Comparison of ENCODE assay signal across 9 mouse cellular contexts in genomic region chr17:24653967-24654710, GRCm38 (mm10). TPM values are rescaled to one million over a fixed set of nuclear protein-coding genes. Genes with fewer than 3 reads are reported as not detected.
DNase-seq lines count a peak whose midpoint lies in the region; ATAC-seq and TF ChIP-seq lines count a peak whose summit lies in the region.
"Had no signal": no experiment of that assay in that cellular context is flagged by ENCODE, and none has a peak within 500 bp of the region (broad histone marks: within the 10 kb centered on the region; RNA-seq: fewer than 3 reads in every experiment).

No protein-coding gene starts in this region.

- H3K27me3 ChIP-seq in hindbrain, embryonic 13.5 days = peaks cover 83% of the 10 kb centered on the region
- peaks cover 32% of the 10 kb centered on the region for H3K27me3 ChIP-seq in limb, embryonic 12.5 days
- peaks cover 32% of the 10 kb centered on the region for H3K27me3 ChIP-seq in midbrain, embryonic 11.5 days (ENCODE audit: control insufficient read depth, insufficient read depth, low read length)

- H3K4me3 ChIP-seq in layer of hippocampus, adult 2 months = no peak overlapping the region; the same call in 1 of the 2 replicates
- peak overlapping the region; percentile 18; the same call in 1 of the 2 replicates for H3K4me3 ChIP-seq in hindbrain, embryonic 13.5 days
- peak overlapping the region; percentile 35 for H3K4me3 ChIP-seq in limb, embryonic 12.5 days (replicated peaks)
- H3K4me3 ChIP-seq in midbrain, embryonic 11.5 days (ENCODE audit: low read depth, low read length) = no peak overlapping the region

- DNase-seq in layer of hippocampus, adult 2 months (ENCODE audit: low spot score in 2 of 2) = peak in 1 of 2 experiments; percentile 68
- DNase-seq in layer of hippocampus, adult 9-11 months = no peak
- peak; percentile 90 to 93 for DNase-seq in cerebellum, postnatal 10 days
- peak; percentile 97 for DNase-seq in midbrain, embryonic 11.5 days (ENCODE audit: low spot score, missing footprints)
- DNase-seq in spleen, postnatal 10 days (ENCODE audit: low spot score in 2 of 2) = peak; percentile 63 to 83

- H3K27ac ChIP-seq in layer of hippocampus, adult 2 months = peak overlapping the region; percentile 29; the same call in 1 of the 2 replicates
- no peak overlapping the region for H3K27ac ChIP-seq in hindbrain, embryonic 13.5 days
- H3K27ac ChIP-seq in limb, embryonic 12.5 days = peak overlapping the region; percentile 59; the same call in 1 of the 2 replicates
- H3K27ac ChIP-seq in midbrain, embryonic 11.5 days (ENCODE audit: low read depth, low read length) = no peak overlapping the region

- no peaks in the 10 kb centered on the region for H3K9me3 ChIP-seq in hindbrain, embryonic 13.5 days
- H3K9me3 ChIP-seq in limb, embryonic 12.5 days = no peaks in the 10 kb centered on the region
- H3K9me3 ChIP-seq in midbrain, embryonic 11.5 days (ENCODE audit: control insufficient read depth, low read length) = no peaks in the 10 kb centered on the region
- H3K9me3 ChIP-seq: G1E had no signal

- H3K4me2 ChIP-seq in hindbrain, embryonic 13.5 days = peak overlapping the region; percentile 51
- H3K4me2 ChIP-seq in limb, embryonic 12.5 days = peak overlapping the region; percentile 62
- H3K4me2 ChIP-seq in midbrain, embryonic 11.5 days = peak overlapping the region; percentile 8

- peak; percentile 92 for TF ChIP-seq CTCF in layer of hippocampus, adult 2 months (conservative IDR thresholded peaks at IDR 0.05)

- H3K36me3 ChIP-seq in hindbrain, embryonic 13.5 days = no peaks in the 10 kb centered on the region
- H3K36me3 ChIP-seq in limb, embryonic 12.5 days = no peaks in the 10 kb centered on the region
- H3K36me3 ChIP-seq in midbrain, embryonic 11.5 days (ENCODE audit: control insufficient read depth, insufficient read depth, low read length) = no peaks in the 10 kb centered on the region
- H3K36me3 ChIP-seq: G1E had no signal

- peak; percentile 42; the same call in 1 of the 2 replicates for ATAC-seq in frontal cortex, adult (ENCODE audit: low TSS enrichment)
- ATAC-seq in hindbrain, embryonic 13.5 days (ENCODE audit: low FRiP score) = no peak
- no peak for ATAC-seq in limb, embryonic 12.5 days (ENCODE audit: insufficient number of reproducible peaks, insufficient read depth, low FRiP score, low TSS enrichment, low read depth)
- peak; percentile 68 for ATAC-seq in midbrain, embryonic 11.5 days (ENCODE audit: low FRiP score)

- no peak overlapping the region for H3K9ac ChIP-seq in hindbrain, embryonic 13.5 days
- no peak overlapping the region for H3K9ac ChIP-seq in limb, embryonic 12.5 days (replicated peaks)
- no peak overlapping the region for H3K9ac ChIP-seq in midbrain, embryonic 11.5 days (ENCODE audit: low read length)

- peaks cover 31% of the 10 kb centered on the region for H3K4me1 ChIP-seq in hindbrain, embryonic 13.5 days (replicated peaks)
- peaks cover 23% of the 10 kb centered on the region for H3K4me1 ChIP-seq in limb, embryonic 12.5 days (replicated peaks)
- H3K4me1 ChIP-seq in midbrain, embryonic 11.5 days (ENCODE audit: control insufficient read depth, insufficient read depth, low read length) = peaks cover 14% of the 10 kb centered on the region

- WGBS in hindbrain, embryonic 13.5 days = 7% methylated on average over 19 of the region's 19 CpGs
- 6% methylated on average over 19 of the region's 19 CpGs for WGBS in limb, embryonic 12.5 days
- 4% methylated on average over 19 of the region's 19 CpGs for WGBS in midbrain, embryonic 11.5 days

RNA-seq across cellular contexts. Expression of gene Slc9a3r2, which starts 4.0 kb away (rescaled TPM):
- total RNA-seq in layer of hippocampus, adult 2 months (2021) = 10 to 100 TPM; 41.9 to 44.1 TPM
- polyA plus RNA-seq in hindbrain, embryonic 13.5 days (2015; fragmentation: Nextera tagmentation; extraction: Ambion mirVana) = 32.7 and 34.3 TPM in 2 replicates
- polyA plus RNA-seq in limb, embryonic 12.5 days (2016; fragmentation: Nextera tagmentation; extraction: Ambion mirVana) = 58.9 and 59.3 TPM in 2 replicates
- 36.1 and 36.4 TPM in 2 replicates for polyA plus RNA-seq in midbrain, embryonic 11.5 days (2014; fragmentation: Nextera tagmentation; extraction: Ambion mirVana)

RNA-seq across cellular contexts. Expression of gene Npw, which starts 4.1 kb away (rescaled TPM):
- total RNA-seq in layer of hippocampus, adult 2 months (2021) = 1 to 10 TPM; 2.0 to 2.3 TPM
- polyA plus RNA-seq in hindbrain, embryonic 13.5 days (2015; fragmentation: Nextera tagmentation; extraction: Ambion mirVana) = not detected in 2 replicates
- 0.49 and 1.3 TPM in 2 replicates for polyA plus RNA-seq in limb, embryonic 12.5 days (2016; fragmentation: Nextera tagmentation; extraction: Ambion mirVana)
- polyA plus RNA-seq in midbrain, embryonic 11.5 days (2014; fragmentation: Nextera tagmentation; extraction: Ambion mirVana) = not detected in 2 replicates
- total RNA-seq: G1E had no signal
- polyA plus RNA-seq: G1E had no signal

RNA-seq across cellular contexts. Expression of gene Zfp598, which starts 15.3 kb away (rescaled TPM):
- 10 to 100 TPM; 36.6 to 43.9 TPM for total RNA-seq in layer of hippocampus, adult 2 months (2021)
- 17.7 and 17.8 TPM in 2 replicates for polyA plus RNA-seq in hindbrain, embryonic 13.5 days (2015; fragmentation: Nextera tagmentation; extraction: Ambion mirVana)
- 24.5 and 28.4 TPM in 2 replicates for polyA plus RNA-seq in limb, embryonic 12.5 days (2016; fragmentation: Nextera tagmentation; extraction: Ambion mirVana)
- 23.5 and 24.9 TPM in 2 replicates for polyA plus RNA-seq in midbrain, embryonic 11.5 days (2014; fragmentation: Nextera tagmentation; extraction: Ambion mirVana)

RNA-seq across cellular contexts. Expression of gene Nthl1, which starts 21.7 kb away (rescaled TPM):
- 1 to 10 TPM; 6.2 to 6.8 TPM for total RNA-seq in layer of hippocampus, adult 2 months (2021)
- polyA plus RNA-seq in hindbrain, embryonic 13.5 days (2015; fragmentation: Nextera tagmentation; extraction: Ambion mirVana) = 8.2 and 8.8 TPM in 2 replicates
- 23.3 and 24.9 TPM in 2 replicates for polyA plus RNA-seq in limb, embryonic 12.5 days (2016; fragmentation: Nextera tagmentation; extraction: Ambion mirVana)
- polyA plus RNA-seq in midbrain, embryonic 11.5 days (2014; fragmentation: Nextera tagmentation; extraction: Ambion mirVana) = 14.4 and 18.4 TPM in 2 replicates

RNA-seq across cellular contexts. Expression of gene Tsc2, which starts 21.7 kb away (rescaled TPM):
- 100 to 1,000 TPM; 192 to 223 TPM for total RNA-seq in layer of hippocampus, adult 2 months (2021)
- polyA plus RNA-seq in hindbrain, embryonic 13.5 days (2015; fragmentation: Nextera tagmentation; extraction: Ambion mirVana) = 67.9 and 76.0 TPM in 2 replicates
- polyA plus RNA-seq in limb, embryonic 12.5 days (2016; fragmentation: Nextera tagmentation; extraction: Ambion mirVana) = 68.6 and 77.7 TPM in 2 replicates
- polyA plus RNA-seq in midbrain, embryonic 11.5 days (2014; fragmentation: Nextera tagmentation; extraction: Ambion mirVana) = 50.6 and 57.6 TPM in 2 replicates

Comparison
In these comparisons a context has a peak if more than half of its experiments do, and no peak if none do; other contexts are left out.
1. H3K27ac ChIP-seq: peak in layer of hippocampus, adult 2 months (single experiment) and limb, embryonic 12.5 days (single experiment); none in hindbrain, embryonic 13.5 days (single experiment) and midbrain, embryonic 11.5 days (single experiment).
2. H3K4me3 ChIP-seq: peak in hindbrain, embryonic 13.5 days (single experiment) and limb, embryonic 12.5 days (single experiment); none in layer of hippocampus, adult 2 months (single experiment) and midbrain, embryonic 11.5 days (single experiment).
3. ATAC-seq: peak in frontal cortex, adult (single experiment) and midbrain, embryonic 11.5 days (single experiment); none in hindbrain, embryonic 13.5 days (single experiment) and limb, embryonic 12.5 days (single experiment).
4. H3K4me2 ChIP-seq: peak in every context shown above with its lines; median percentile 62 in limb, embryonic 12.5 days; 51 in hindbrain, embryonic 13.5 days; 8 in midbrain, embryonic 11.5 days.